ENCODE assay signal across 23 mouse cellular contexts in the genomic region with DNA sequence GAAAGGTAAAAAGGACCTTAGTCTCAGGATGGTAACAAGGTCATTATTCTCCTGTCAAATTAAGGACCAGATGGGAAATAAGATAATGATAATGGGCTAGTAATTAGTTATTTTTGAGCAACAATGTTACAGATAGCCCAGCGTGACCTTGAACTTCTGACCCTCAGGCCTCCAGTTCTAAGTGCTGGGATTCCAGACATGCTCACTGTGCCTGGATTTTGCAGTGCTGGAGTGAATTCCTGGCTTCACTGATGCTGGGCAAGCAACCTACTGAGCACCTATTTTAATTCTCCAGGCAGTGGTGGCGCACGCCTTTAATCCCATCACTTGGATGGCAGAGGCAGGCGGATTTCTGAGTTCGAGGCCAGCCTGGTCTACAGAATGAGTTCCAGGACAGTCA. TPM values are rescaled to one million over a fixed set of nuclear protein-coding genes. Genes with fewer than 3 reads are reported as not detected.
"Had no signal": no experiment of that assay in that cellular context is flagged by ENCODE, and none has a peak within 500 bp of the region (broad histone marks: within the 10 kb centered on the region; RNA-seq: fewer than 3 reads in every experiment).

No protein-coding gene starts in this region.

- H3K4me3 ChIP-seq: neural tube, embryonic 13.5 days; neural tube, embryonic 15.5 days; stomach, embryonic 15.5 days had no signal

- H3K27me3 ChIP-seq: neural tube, embryonic 13.5 days; neural tube, embryonic 15.5 days; stomach, embryonic 15.5 days had no signal

- H3K9ac ChIP-seq: neural tube, embryonic 13.5 days; neural tube, embryonic 15.5 days; stomach, embryonic 15.5 days had no signal

- H3K27ac ChIP-seq: neural tube, embryonic 13.5 days; neural tube, embryonic 15.5 days; stomach, embryonic 15.5 days; stomach, postnatal 0 days had no signal

- DNase-seq: retina, postnatal 1 day; right cerebral cortex, adult 18-20 months; right cerebral cortex, postnatal 14 days; right cerebral cortex, postnatal 25 days; right cerebral cortex, postnatal 4 days; spleen, adult 18-20 months; thymus, adult 18-20 months; thymus, adult 2 months; thymus, postnatal 14 days; thymus, postnatal 25 days; thymus, postnatal 36 days; thymus, postnatal 4 days had no signal

- H3K36me3 ChIP-seq: neural tube, embryonic 13.5 days; neural tube, embryonic 15.5 days; stomach, embryonic 15.5 days had no signal

RNA-seq across cellular contexts. Expression of a gene that starts 8.6 kb away (rescaled TPM):
- total RNA-seq: neutrophil, adult 5-6 weeks had no signal
- polyA plus RNA-seq: neural tube, embryonic 13.5 days; neural tube, embryonic 14.5 days; neural tube, embryonic 15.5 days; small intestine, adult 2 months; spleen, adult 2 months; stomach, embryonic 14.5 days; stomach, embryonic 15.5 days; stomach, embryonic 16.5 days; stomach, postnatal 0 days; urinary bladder, adult 2 months had no signal
